Mouse (Mus musculus) stomach, embryonic 15.5 days (tissue): ENCODE measurements at regions not wholly inside any gene's neighbourhood (a gene's known extent, or its start where the extent isn't known, plus 50 kb on each side); places are given as distances from the start of the nearest gene placed in this dataset.

Experiments used
- ATAC-seq: fragments of 200-750 bp; cut with Nextera tagmentation; 2 replicates; pipeline ENCODE4 v1.8.0; 2017; ENCODE audit warnings: low read depth, moderate number of reproducible peaks, moderate TSS enrichment; ENCODE audit not compliant: insufficient read depth, low FRiP score
- H3K27ac ChIP-seq: fragments of 300-500 bp; sonication (generic); 2 replicates; pipeline ENCODE4 v1.5.1; 2015; ENCODE audit warnings: mild to moderate bottlenecking, inconsistent platforms
- H3K27me3 ChIP-seq: fragments of 300-500 bp; sonication (generic); replicated peaks from 2 replicates; pipeline ENCODE4 v1.6.1; 2015; ENCODE audit warnings: inconsistent platforms
- H3K36me3 ChIP-seq: fragments of 300-500 bp; sonication (generic); 2 replicates; pipeline ENCODE4 v1.6.1; 2015; ENCODE audit warnings: inconsistent platforms
- H3K4me1 ChIP-seq: fragments of 300-500 bp; sonication (generic); 2 replicates; pipeline ENCODE4 v1.6.1; 2015; ENCODE audit warnings: inconsistent platforms
- H3K4me2 ChIP-seq: fragments of 300-500 bp; sonication (generic); 2 replicates; pipeline ENCODE4 v1.6.1; 2015; ENCODE audit warnings: mild to moderate bottlenecking, inconsistent platforms
- H3K4me3 ChIP-seq: fragments of 300-500 bp; sonication (generic); replicated peaks from 2 replicates; pipeline ENCODE4 v1.5.1; 2015; ENCODE audit warnings: inconsistent platforms
- H3K9ac ChIP-seq: fragments of 300-500 bp; sonication (generic); 2 replicates; pipeline ENCODE4 v1.6.1; 2015; ENCODE audit warnings: inconsistent platforms
- H3K9me3 ChIP-seq: fragments of 300-500 bp; sonication (generic); 2 replicates; pipeline ENCODE4 v1.6.1; 2016; ENCODE audit warnings: inconsistent platforms
- WGBS: fragments of 180-500 bp; shearing (Covaris S2); methylation state at CpG from one replicate; pipeline ENCODE4 v1.1.7; 2015; 5-methylcytosine and 5-hydroxymethylcytosine counted together

GRCm38 (mm10) chr14:71795713-71796112, 695.9 kb downstream of the Gm9195 start:
- Histone ChIP-seq H3K4me2 (no peak overlapping the region), H3K27ac (no peak overlapping the region), H3K9ac (no peak overlapping the region), H3K4me3 (no peak overlapping the region), H3K36me3 (no peaks in the 10 kb centered on the region), H3K27me3 (no peaks in the 10 kb centered on the region), H3K9me3 (no peaks in the 10 kb centered on the region), H3K4me1 (no peaks in the 10 kb centered on the region)
- ATAC-seq: no peak
- 64% methylated on average over 3 of the region's 3 CpGs for WGBS

GRCm38 (mm10) chr14:71776990-71777525, 714.6 kb downstream of the Gm9195 start:
- Histone ChIP-seq H3K36me3 (no peaks in the 10 kb centered on the region), H3K27ac (no peak overlapping the region), H3K4me2 (no peak overlapping the region), H3K9ac (no peak overlapping the region), H3K4me1 (no peaks in the 10 kb centered on the region), H3K27me3 (no peaks in the 10 kb centered on the region), H3K4me3 (no peak overlapping the region), H3K9me3 (no peaks in the 10 kb centered on the region)
- no peak for ATAC-seq
- 40% methylated on average over 1 of the region's 1 CpGs for WGBS

- 76% methylated on average over 1 of the region's 1 CpGs for WGBS
- no peak overlapping the region for H3K9ac ChIP-seq
- H3K36me3 ChIP-seq: no peaks in the 10 kb centered on the region
Measured at GRCm38 (mm10) chr14:71766856-71767255, 724.8 kb downstream of the Gm9195 start.

GRCm38 (mm10) chr14:71728542-71728941, 763.1 kb downstream of the Gm9195 start:
- Histone ChIP-seq H3K9ac (no peak overlapping the region), H3K4me1 (no peaks in the 10 kb centered on the region), H3K4me3 (no peak overlapping the region), H3K27me3 (no peaks in the 10 kb centered on the region), H3K9me3 (no peaks in the 10 kb centered on the region), H3K4me2 (no peak overlapping the region), H3K27ac (no peak overlapping the region), H3K36me3 (no peaks in the 10 kb centered on the region)
- 88% methylated on average over 4 of the region's 4 CpGs for WGBS
- ATAC-seq: no peak

More at GRCm38 (mm10) chr14:71766856-71767255, 724.8 kb downstream of the Gm9195 start:
- H3K9me3 ChIP-seq: no peaks in the 10 kb centered on the region
- ATAC-seq: no peak
- H3K4me2 ChIP-seq: no peak overlapping the region
- H3K4me3 ChIP-seq: no peak overlapping the region
- H3K27ac ChIP-seq: no peak overlapping the region
- H3K27me3 ChIP-seq: no peaks in the 10 kb centered on the region
- H3K4me1 ChIP-seq: no peaks in the 10 kb centered on the region

- H3K27me3 ChIP-seq: no peaks in the 10 kb centered on the region
- no peak overlapping the region for H3K4me2 ChIP-seq
- no peak overlapping the region for H3K27ac ChIP-seq
- H3K4me1 ChIP-seq: no peaks in the 10 kb centered on the region
- 37% methylated on average over 2 of the region's 2 CpGs for WGBS
- H3K4me3 ChIP-seq: no peak overlapping the region
- H3K9ac ChIP-seq: no peak overlapping the region
- no peaks in the 10 kb centered on the region for H3K9me3 ChIP-seq
- H3K36me3 ChIP-seq: no peaks in the 10 kb centered on the region
- ATAC-seq: no peak
Measured at GRCm38 (mm10) chr14:71723526-71723925, 768.1 kb downstream of the Gm9195 start.

GRCm38 (mm10) chr14:71709528-71710289, 781.9 kb downstream of the Gm9195 start:
- no peak for ATAC-seq
- Histone ChIP-seq H3K4me1 (no peaks in the 10 kb centered on the region), H3K36me3 (no peaks in the 10 kb centered on the region), H3K4me3 (no peak overlapping the region), H3K27me3 (no peaks in the 10 kb centered on the region), H3K9ac (no peak overlapping the region), H3K27ac (no peak overlapping the region), H3K9me3 (no peaks in the 10 kb centered on the region), H3K4me2 (no peak overlapping the region)
- WGBS: 49% methylated on average over 5 of the region's 5 CpGs

- ATAC-seq: no peak
- Histone ChIP-seq H3K4me2 (no peak overlapping the region), H3K9ac (no peak overlapping the region), H3K9me3 (no peaks in the 10 kb centered on the region), H3K4me1 (no peaks in the 10 kb centered on the region), H3K27ac (no peak overlapping the region), H3K27me3 (no peaks in the 10 kb centered on the region), H3K4me3 (no peak overlapping the region), H3K36me3 (no peaks in the 10 kb centered on the region)
- 68% methylated on average over 3 of the region's 3 CpGs for WGBS
Measured at GRCm38 (mm10) chr14:71692752-71693437, 798.7 kb downstream of the Gm9195 start.

GRCm38 (mm10) chr14:71674564-71674963, 817.1 kb downstream of the Gm9195 start:
- Histone ChIP-seq H3K4me3 (no peak overlapping the region), H3K4me2 (no peak overlapping the region)
- 78% methylated on average over 4 of the region's 4 CpGs for WGBS

GRCm38 (mm10) chr14:71673837-71674236, 817.8 kb downstream of the Gm9195 start:
- Histone ChIP-seq H3K27me3 (no peaks in the 10 kb centered on the region), H3K4me2 (no peak overlapping the region), H3K4me3 (no peak overlapping the region), H3K9me3 (no peaks in the 10 kb centered on the region), H3K9ac (no peak overlapping the region), H3K27ac (no peak overlapping the region), H3K36me3 (no peaks in the 10 kb centered on the region), H3K4me1 (no peaks in the 10 kb centered on the region)
- ATAC-seq: no peak
- 67% methylated on average over 2 of the region's 2 CpGs for WGBS

More at GRCm38 (mm10) chr14:71674564-71674963, 817.1 kb downstream of the Gm9195 start:
- H3K27ac ChIP-seq: no peak overlapping the region
- H3K9ac ChIP-seq: no peak overlapping the region
- no peak for ATAC-seq
- no peaks in the 10 kb centered on the region for H3K36me3 ChIP-seq
- no peaks in the 10 kb centered on the region for H3K27me3 ChIP-seq
- no peaks in the 10 kb centered on the region for H3K4me1 ChIP-seq
- H3K9me3 ChIP-seq: no peaks in the 10 kb centered on the region

GRCm38 (mm10) chr14:71672481-71672880, 819.2 kb downstream of the Gm9195 start:
- Histone ChIP-seq H3K27ac (no peak overlapping the region), H3K27me3 (no peaks in the 10 kb centered on the region), H3K4me1 (no peaks in the 10 kb centered on the region), H3K9me3 (no peaks in the 10 kb centered on the region), H3K4me3 (no peak overlapping the region), H3K9ac (no peak overlapping the region), H3K36me3 (no peaks in the 10 kb centered on the region), H3K4me2 (no peak overlapping the region)
- ATAC-seq: no peak
- 61% methylated on average over 1 of the region's 1 CpGs for WGBS

- 47% methylated on average over 2 of the region's 2 CpGs for WGBS
- H3K9me3 ChIP-seq: no peaks in the 10 kb centered on the region
- H3K4me3 ChIP-seq: no peak overlapping the region
- H3K27ac ChIP-seq: no peak overlapping the region
- no peak for ATAC-seq
- no peaks in the 10 kb centered on the region for H3K36me3 ChIP-seq
- no peaks in the 10 kb centered on the region for H3K27me3 ChIP-seq
- no peak overlapping the region for H3K4me2 ChIP-seq
- no peaks in the 10 kb centered on the region for H3K4me1 ChIP-seq
- no peak overlapping the region for H3K9ac ChIP-seq
Measured at GRCm38 (mm10) chr14:71671994-71672393, 819.6 kb downstream of the Gm9195 start.

- Histone ChIP-seq H3K9me3 (no peaks in the 10 kb centered on the region), H3K4me2 (no peak overlapping the region), H3K27ac (no peak overlapping the region), H3K27me3 (no peaks in the 10 kb centered on the region), H3K36me3 (no peaks in the 10 kb centered on the region), H3K4me1 (no peaks in the 10 kb centered on the region), H3K4me3 (no peak overlapping the region), H3K9ac (no peak overlapping the region)
- WGBS: 7% methylated on average over 1 of the region's 1 CpGs
- ATAC-seq: no peak
Measured at GRCm38 (mm10) chr14:71670435-71670834, 821.2 kb downstream of the Gm9195 start.
